Mouse (Mus musculus) heart, embryonic 14.5 days (tissue): Measurements from ENCODE around the gene Tada2a. TPM values are rescaled to one million over a fixed set of nuclear protein-coding genes. Genes with fewer than 3 reads are reported as not detected.

Experiments
- ATAC-seq: fragments of 200-750 bp; cut with Nextera tagmentation; 2 replicates; pipeline ENCODE4 v1.8.0; 2017; ENCODE audit warnings: low read depth, moderate TSS enrichment; ENCODE audit not compliant: insufficient number of reproducible peaks, insufficient read depth, low FRiP score
- H3K27ac ChIP-seq, 2 experiments: fragments of 200-500 bp in 1 of 2; fragments of 300-500 bp in 1 of 2; sonication (generic) in 1 of 2; replicated peaks in 1 of 2; 2 replicates each; pipeline ENCODE4 v1.5.1; 2012 to 2014; ENCODE audit warnings: low read depth in 2 of 2, low read length in 2 of 2, control low read depth in 1 of 2, mild to moderate bottlenecking in 1 of 2, mixed read lengths in 1 of 2; ENCODE audit not compliant: control insufficient read depth in 1 of 2, insufficient read depth in 1 of 2
- H3K27me3 ChIP-seq: fragments of 300-500 bp; sonication (generic); 2 replicates; pipeline ENCODE4 v1.6.1; 2014; ENCODE audit warnings: mild to moderate bottlenecking, low read length, control low read depth; ENCODE audit not compliant: control insufficient read depth, insufficient read depth
- H3K36me3 ChIP-seq: fragments of 300-500 bp; sonication (generic); 2 replicates; pipeline ENCODE4 v1.6.1; 2014; ENCODE audit warnings: mild to moderate bottlenecking, control low read depth, low read length, mixed read lengths; ENCODE audit not compliant: control insufficient read depth, insufficient read depth
- H3K4me1 ChIP-seq, 2 experiments: fragments of 200-500 bp in 1 of 2; fragments of 300-500 bp in 1 of 2; sonication (generic) in 1 of 2; 2 replicates each; pipeline ENCODE4 v1.6.1; 2012 to 2014; ENCODE audit warnings: low read length in 2 of 2, control low read depth in 1 of 2, mixed read lengths in 1 of 2; ENCODE audit not compliant: control insufficient read depth in 2 of 2, insufficient read depth in 2 of 2
- H3K4me2 ChIP-seq: fragments of 300-500 bp; sonication (generic); 2 replicates; pipeline ENCODE4 v1.6.1; 2014; ENCODE audit warnings: mild to moderate bottlenecking, low read length
- H3K4me3 ChIP-seq, 2 experiments: fragments of 200-500 bp in 1 of 2; fragments of 300-500 bp in 1 of 2; sonication (generic) in 1 of 2; 2 replicates each; pipeline ENCODE4 v1.5.1; 2012 to 2014; ENCODE audit warnings: low read length in 2 of 2, mild to moderate bottlenecking in 2 of 2, control low read depth in 1 of 2, low read depth in 1 of 2, moderate library complexity in 1 of 2; ENCODE audit not compliant: control insufficient read depth in 1 of 2, insufficient read depth in 1 of 2
- H3K9ac ChIP-seq: fragments of 300-500 bp; sonication (generic); 2 replicates; pipeline ENCODE4 v1.6.1; 2014; ENCODE audit warnings: mild to moderate bottlenecking, low read length
- H3K9me3 ChIP-seq: fragments of 300-500 bp; sonication (generic); 2 replicates; pipeline ENCODE4 v1.6.1; 2016; ENCODE audit warnings: low read length, control low read depth; ENCODE audit not compliant: control insufficient read depth
- WGBS: fragments of 180-500 bp; shearing (Covaris S2); extraction: QIAGEN DNeasy Blood & Tissue Kit; methylation state at CpG from one replicate; pipeline ENCODE4 v1.1.7; 2014; 5-methylcytosine and 5-hydroxymethylcytosine counted together
- polyA plus RNA-seq: library from polyadenylated mRNA; unstranded; fragments of >200 nt; fragmentation: Nextera tagmentation; extraction: Ambion mirVana; gene quantifications from 2 replicates; pipeline ENCODE4 v1.2.1, GENCODE M21; 2014

Gene Tada2a
- polyA plus RNA-seq, 1 experiment from 2014 or later = 16.9 TPM

- no peak overlapping the region for H3K9ac ChIP-seq
- H3K4me3 ChIP-seq = no peak overlapping the region
- 14% methylated on average over 1 of the region's 1 CpGs for WGBS
- H3K27me3 ChIP-seq = no peaks in the 10 kb centered on the region
- H3K9me3 ChIP-seq = no peaks in the 10 kb centered on the region
- H3K27ac ChIP-seq = no peak overlapping the region
- peaks cover 17% of the 10 kb centered on the region for H3K36me3 ChIP-seq
- no peak for ATAC-seq
- peaks cover 0 to 2% of the 10 kb centered on the region in 2 experiments; a peak in 2 of 4 replicates for H3K4me1 ChIP-seq
- H3K4me2 ChIP-seq = no peak overlapping the region
Observed at GRCm38 (mm10) chr11:84044988-84045387, 84.4 kb downstream of the Tada2a start.

DNA sequence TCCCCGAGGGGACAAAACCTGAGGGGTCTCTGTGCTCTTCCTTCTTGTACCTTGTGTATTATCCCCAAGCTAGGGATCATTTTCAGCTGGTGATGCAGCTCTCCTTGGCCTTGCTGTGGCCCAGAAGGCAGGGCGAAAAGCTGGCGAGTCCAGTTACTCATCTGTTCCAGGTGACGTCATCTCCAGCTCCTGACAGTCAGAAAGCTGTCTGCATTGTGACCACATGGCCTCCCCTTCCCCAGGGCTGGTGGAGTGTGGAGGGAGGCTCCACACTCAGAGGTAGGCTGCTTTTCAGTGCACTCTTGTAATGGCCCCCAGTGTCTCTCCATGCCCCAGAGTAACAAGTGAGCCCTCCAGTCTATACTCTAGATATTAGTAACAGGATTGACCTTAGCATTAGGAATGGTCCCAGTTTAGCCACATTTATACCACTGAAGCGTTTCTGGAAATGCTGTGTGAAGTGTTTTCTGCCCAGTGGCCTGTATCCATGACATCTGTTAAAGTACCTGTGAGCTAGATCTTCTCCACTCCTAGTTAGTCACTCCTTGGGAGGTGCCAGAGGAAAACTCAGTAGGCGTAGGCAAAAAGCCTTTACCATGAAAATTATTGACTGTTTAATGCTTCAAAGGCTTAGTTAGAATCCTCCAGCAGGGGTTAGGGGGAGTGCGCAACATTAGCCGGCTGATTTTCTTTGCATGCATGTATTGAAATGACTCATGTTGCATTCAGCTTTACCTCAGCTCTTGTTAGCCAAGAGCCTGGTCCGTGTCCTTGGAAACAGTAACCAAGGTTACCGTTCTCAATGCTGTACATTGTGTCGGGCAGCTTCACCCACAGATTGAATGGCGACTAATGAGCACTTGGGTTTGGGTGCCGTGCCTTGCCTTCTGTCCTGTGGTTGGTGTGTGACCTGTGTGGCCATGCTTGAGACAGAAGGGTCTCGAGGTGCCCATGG, 86.3 kb downstream of the Tada2a start:
- Histone ChIP-seq H3K36me3 (peaks cover 30% of the 10 kb centered on the region), H3K4me2 (no peak overlapping the region), H3K9ac (no peak overlapping the region), H3K27ac (no peak overlapping the region), H3K4me1 (peaks cover 0 to 2% of the 10 kb centered on the region in 2 experiments; a peak in 2 of 4 replicates), H3K9me3 (no peaks in the 10 kb centered on the region), H3K27me3 (peaks cover 5% of the 10 kb centered on the region; the same call in 1 of the 2 replicates), H3K4me3 (no peak overlapping the region)
- ATAC-seq = no peak
- 81% methylated on average over 14 of the region's 14 CpGs for WGBS

GRCm38 (mm10) chr11:84040621-84041020, 88.8 kb downstream of the Tada2a start:
- H3K9me3 ChIP-seq = no peaks in the 10 kb centered on the region
- no peak overlapping the region for H3K9ac ChIP-seq
- no peak overlapping the region for H3K4me2 ChIP-seq
- peaks cover 5% of the 10 kb centered on the region; the same call in 1 of the 2 replicates for H3K27me3 ChIP-seq
- 53% methylated on average over 6 of the region's 6 CpGs for WGBS
- no peak overlapping the region for H3K27ac ChIP-seq
- H3K4me1 ChIP-seq = peaks cover 0 to 2% of the 10 kb centered on the region in 2 experiments; a peak in 2 of 4 replicates
- no peak for ATAC-seq
- H3K4me3 ChIP-seq = no peak overlapping the region
- peaks cover 31% of the 10 kb centered on the region for H3K36me3 ChIP-seq

- WGBS = 63% methylated on average over 5 of the region's 5 CpGs
- ATAC-seq = no peak
- Histone ChIP-seq H3K27me3 (peaks cover 45% of the 10 kb centered on the region), H3K27ac (no peak overlapping the region), H3K4me2 (no peak overlapping the region), H3K36me3 (peaks cover 21% of the 10 kb centered on the region; the same call in 1 of the 2 replicates), H3K9me3 (no peaks in the 10 kb centered on the region), H3K9ac (no peak overlapping the region), H3K4me1 (peaks cover 7 to 9% of the 10 kb centered on the region in 2 experiments; a peak in 3 of 4 replicates), H3K4me3 (no peak overlapping the region)
Observed at GRCm38 (mm10) chr11:84033671-84034070, 95.7 kb downstream of the Tada2a start.

GRCm38 (mm10) chr11:84032559-84032958, 96.8 kb downstream of the Tada2a start:
- H3K9ac ChIP-seq = no peak overlapping the region
- H3K4me2 ChIP-seq = no peak overlapping the region
- WGBS = 84% methylated on average over 5 of the region's 5 CpGs
- H3K4me1 ChIP-seq = peaks cover 14 to 19% of the 10 kb centered on the region in 2 experiments
- no peaks in the 10 kb centered on the region for H3K9me3 ChIP-seq
- no peak for ATAC-seq
- H3K4me3 ChIP-seq = no peak overlapping the region
- H3K36me3 ChIP-seq = peaks cover 14% of the 10 kb centered on the region
- no peak overlapping the region for H3K27ac ChIP-seq
- peaks cover 45% of the 10 kb centered on the region for H3K27me3 ChIP-seq

DNA sequence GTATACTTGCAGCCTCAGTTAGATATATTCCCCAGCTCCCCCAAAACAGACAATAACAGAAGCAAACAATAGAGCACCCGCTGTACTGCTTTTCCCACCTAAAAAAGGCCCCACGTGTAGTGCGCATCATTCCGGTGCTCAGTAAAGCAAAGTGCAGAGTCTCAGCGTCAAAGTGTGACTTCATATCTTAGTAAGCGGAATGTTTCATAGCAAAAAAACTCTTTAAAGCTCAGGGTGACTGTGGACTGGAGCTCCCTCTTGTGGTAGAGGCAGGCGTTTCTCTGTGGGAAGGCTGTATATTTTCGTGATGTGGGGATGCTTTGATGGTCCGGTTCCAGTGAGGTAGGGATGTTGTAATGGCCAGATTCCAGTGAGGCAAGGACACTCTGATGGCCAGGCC, 97.4 kb downstream of the Tada2a start:
- peaks cover 17 to 25% of the 10 kb centered on the region in 2 experiments for H3K4me1 ChIP-seq
- no peaks in the 10 kb centered on the region for H3K9me3 ChIP-seq
- no peak overlapping the region for H3K27ac ChIP-seq
- 60% methylated on average over 9 of the region's 9 CpGs for WGBS
- H3K9ac ChIP-seq = no peak overlapping the region
- ATAC-seq = no peak
- peaks cover 48% of the 10 kb centered on the region for H3K27me3 ChIP-seq
- no peak overlapping the region for H3K4me2 ChIP-seq
- no peak overlapping the region for H3K4me3 ChIP-seq
- H3K36me3 ChIP-seq = peaks cover 20% of the 10 kb centered on the region
